Mouse (Mus musculus): ENCODE results near the gene Crtac1.

- TF ChIP-seq CTCF (IDR thresholded peaks at IDR 0.05; ENCODE audit: borderline replicate concordance, control insufficient read depth, extremely low read depth, insufficient read depth, low read length, poor library complexity) (no peak), POLR2A (IDR thresholded peaks at IDR 0.05; ENCODE audit: control insufficient read depth, extremely low read depth, insufficient read depth, low read length, poor library complexity) (no peak)
Observed at GRCm38 (mm10) chr19:42303210-42303813, 128.3 kb downstream of the Crtac1 start.
